Mouse (Mus musculus) embryonic facial prominence, embryonic 12.5 days (tissue): ENCODE results near the gene Lingo1. TPM values are rescaled to one million over a fixed set of nuclear protein-coding genes. Genes with fewer than 3 reads are reported as not detected.

Source experiments
- ATAC-seq: fragments of 200-750 bp; cut with Nextera tagmentation; 2 replicates; pipeline ENCODE4 v1.8.0; 2017; ENCODE audit not compliant: insufficient number of reproducible peaks, insufficient read depth, low FRiP score, low TSS enrichment
- H3K27ac ChIP-seq: fragments of 300-500 bp; sonication (generic); 2 replicates; pipeline ENCODE4 v1.5.1; 2016; ENCODE audit warnings: mild to moderate bottlenecking
- H3K27me3 ChIP-seq: fragments of 300-500 bp; sonication (generic); 2 replicates; pipeline ENCODE4 v1.6.1; 2016; ENCODE audit warnings: mild to moderate bottlenecking, moderate library complexity
- H3K36me3 ChIP-seq: fragments of 300-500 bp; sonication (generic); 2 replicates; pipeline ENCODE4 v1.6.1; 2016; ENCODE audit warnings: mild to moderate bottlenecking
- H3K4me1 ChIP-seq: fragments of 300-500 bp; sonication (generic); 2 replicates; pipeline ENCODE4 v1.6.1; 2016
- H3K4me2 ChIP-seq: fragments of 300-500 bp; sonication (generic); replicated peaks from 2 replicates; pipeline ENCODE4 v1.6.1; 2016; ENCODE audit warnings: mild to moderate bottlenecking, moderate library complexity
- H3K4me3 ChIP-seq: fragments of 300-500 bp; sonication (generic); 2 replicates; pipeline ENCODE4 v1.5.1; 2016; ENCODE audit warnings: mild to moderate bottlenecking
- H3K9ac ChIP-seq: fragments of 300-500 bp; sonication (generic); 2 replicates; pipeline ENCODE4 v1.6.1; 2016; ENCODE audit warnings: mild to moderate bottlenecking, moderate library complexity
- H3K9me3 ChIP-seq: fragments of 300-500 bp; sonication (generic); 2 replicates; pipeline ENCODE4 v1.6.1; 2016; ENCODE audit warnings: mild to moderate bottlenecking, moderate library complexity
- WGBS: fragments of 180-500 bp; shearing (Covaris S2); methylation state at CpG from one replicate; pipeline ENCODE4 v1.1.7; 2016; 5-methylcytosine and 5-hydroxymethylcytosine counted together
- polyA plus RNA-seq: library from polyadenylated mRNA; unstranded; fragments of >200 nt; fragmentation: Nextera tagmentation; extraction: Ambion mirVana; gene quantifications from 2 replicates; pipeline ENCODE4 v1.2.1, GENCODE M21; 2016

Gene Lingo1
- polyA plus RNA-seq = 6.8 TPM in 2 replicates

GRCm38 (mm10) chr9:56795721-56796655, at the start of gene Lingo1:
Gene Lingo1, minus strand, starts transcription at chr9:56796468.
- Histone ChIP-seq H3K27ac (no peak within 1 kb of the TSS), H3K4me3 (peak within 1 kb of the TSS; percentile 52), H3K27me3 (peaks cover 82% of the 10 kb centered on the region), H3K36me3 (no peaks in the 10 kb centered on the region), H3K4me2 (peak within 1 kb of the TSS; percentile 96), H3K9ac (peak within 1 kb of the TSS; percentile 36; the same call in 1 of the 2 replicates), H3K4me1 (peaks cover 11% of the 10 kb centered on the region; the same call in 1 of the 2 replicates), H3K9me3 (no peaks in the 10 kb centered on the region)
- under 1% methylated on average over 79 of the region's 88 CpGs for WGBS
- peak; percentile 72; the same call in 1 of the 2 replicates for ATAC-seq

GRCm38 (mm10) chr9:56844644-56845043, 48.4 kb upstream of the Lingo1 start:
- Histone ChIP-seq H3K4me3 (no peak overlapping the region), H3K36me3 (no peaks in the 10 kb centered on the region), H3K27me3 (peaks cover 3% of the 10 kb centered on the region; the same call in 1 of the 2 replicates), H3K9me3 (no peaks in the 10 kb centered on the region), H3K27ac (no peak overlapping the region), H3K4me1 (no peaks in the 10 kb centered on the region), H3K9ac (no peak overlapping the region), H3K4me2 (no peak overlapping the region)
- no peak for ATAC-seq
- 72% methylated on average over 8 of the region's 8 CpGs for WGBS

GRCm38 (mm10) chr9:56843679-56844188, 47.5 kb upstream of the Lingo1 start:
- no peak overlapping the region for H3K27ac ChIP-seq
- H3K4me3 ChIP-seq = no peak overlapping the region
- WGBS = 39% methylated on average over 7 of the region's 7 CpGs
- no peak overlapping the region for H3K9ac ChIP-seq
- H3K27me3 ChIP-seq = peaks cover 3% of the 10 kb centered on the region; the same call in 1 of the 2 replicates
- no peak overlapping the region for H3K4me2 ChIP-seq
- H3K4me1 ChIP-seq = no peaks in the 10 kb centered on the region
- ATAC-seq = no peak
- H3K9me3 ChIP-seq = no peaks in the 10 kb centered on the region
- H3K36me3 ChIP-seq = no peaks in the 10 kb centered on the region

- Histone ChIP-seq H3K9ac (no peak overlapping the region), H3K4me1 (no peaks in the 10 kb centered on the region), H3K36me3 (no peaks in the 10 kb centered on the region), H3K27me3 (peaks cover 3% of the 10 kb centered on the region; the same call in 1 of the 2 replicates), H3K27ac (no peak overlapping the region), H3K4me3 (no peak overlapping the region), H3K4me2 (no peak overlapping the region), H3K9me3 (no peaks in the 10 kb centered on the region)
- 57% methylated on average over 3 of the region's 3 CpGs for WGBS
- ATAC-seq = no peak
Observed at GRCm38 (mm10) chr9:56842303-56842719, 46.0 kb upstream of the Lingo1 start.

GRCm38 (mm10) chr9:56841864-56842263, 45.6 kb upstream of the Lingo1 start:
- ATAC-seq = no peak
- Histone ChIP-seq H3K4me2 (no peak overlapping the region), H3K9ac (no peak overlapping the region)

GRCm38 (mm10) chr9:56840721-56841120, 44.5 kb upstream of the Lingo1 start:
- Histone ChIP-seq H3K9ac (no peak overlapping the region), H3K4me3 (no peak overlapping the region), H3K27me3 (peaks cover 3% of the 10 kb centered on the region; the same call in 1 of the 2 replicates), H3K27ac (no peak overlapping the region), H3K4me1 (no peaks in the 10 kb centered on the region), H3K9me3 (no peaks in the 10 kb centered on the region), H3K4me2 (no peak overlapping the region), H3K36me3 (no peaks in the 10 kb centered on the region)
- no peak for ATAC-seq
- 74% methylated on average over 5 of the region's 5 CpGs for WGBS

More at GRCm38 (mm10) chr9:56841864-56842263, 45.6 kb upstream of the Lingo1 start:
- no peak overlapping the region for H3K27ac ChIP-seq
- H3K36me3 ChIP-seq = no peaks in the 10 kb centered on the region
- no peaks in the 10 kb centered on the region for H3K4me1 ChIP-seq
- H3K27me3 ChIP-seq = peaks cover 3% of the 10 kb centered on the region; the same call in 1 of the 2 replicates
- H3K4me3 ChIP-seq = no peak overlapping the region
- no peaks in the 10 kb centered on the region for H3K9me3 ChIP-seq

GRCm38 (mm10) chr9:56835152-56835551, 38.9 kb upstream of the Lingo1 start:
- peaks cover 9% of the 10 kb centered on the region for H3K27me3 ChIP-seq
- H3K9ac ChIP-seq = no peak overlapping the region
- H3K4me2 ChIP-seq = no peak overlapping the region
- 79% methylated on average over 5 of the region's 5 CpGs for WGBS
- H3K9me3 ChIP-seq = no peaks in the 10 kb centered on the region
- H3K4me3 ChIP-seq = no peak overlapping the region
- no peak overlapping the region for H3K27ac ChIP-seq
- H3K36me3 ChIP-seq = no peaks in the 10 kb centered on the region
- peaks cover 9% of the 10 kb centered on the region; the same call in 1 of the 2 replicates for H3K4me1 ChIP-seq
- ATAC-seq = no peak

- Histone ChIP-seq H3K4me1 (peaks cover 12% of the 10 kb centered on the region; the same call in 1 of the 2 replicates), H3K36me3 (no peaks in the 10 kb centered on the region), H3K27ac (no peak overlapping the region), H3K4me3 (no peak overlapping the region), H3K9ac (no peak overlapping the region), H3K4me2 (no peak overlapping the region), H3K27me3 (peaks cover 9% of the 10 kb centered on the region), H3K9me3 (no peaks in the 10 kb centered on the region)
- ATAC-seq = no peak
- WGBS = 39% methylated on average over 6 of the region's 6 CpGs
Observed at GRCm38 (mm10) chr9:56832900-56833299, 36.6 kb upstream of the Lingo1 start.

- 71% methylated on average over 3 of the region's 3 CpGs for WGBS
- Histone ChIP-seq H3K27ac (no peak overlapping the region), H3K4me2 (no peak overlapping the region), H3K27me3 (peaks cover 9% of the 10 kb centered on the region), H3K9ac (no peak overlapping the region), H3K9me3 (no peaks in the 10 kb centered on the region), H3K4me3 (no peak overlapping the region), H3K36me3 (no peaks in the 10 kb centered on the region), H3K4me1 (peaks cover 12% of the 10 kb centered on the region; the same call in 1 of the 2 replicates)
- no peak for ATAC-seq
Observed at GRCm38 (mm10) chr9:56831904-56832303, 35.6 kb upstream of the Lingo1 start.

GRCm38 (mm10) chr9:56830162-56830561, 33.9 kb upstream of the Lingo1 start:
- H3K27ac ChIP-seq = no peak overlapping the region
- H3K27me3 ChIP-seq = peaks cover 15% of the 10 kb centered on the region
- no peak overlapping the region for H3K4me2 ChIP-seq
- 24% methylated on average over 4 of the region's 4 CpGs for WGBS
- H3K4me1 ChIP-seq = peaks cover 20% of the 10 kb centered on the region
- H3K9me3 ChIP-seq = no peaks in the 10 kb centered on the region
- H3K9ac ChIP-seq = no peak overlapping the region
- H3K4me3 ChIP-seq = no peak overlapping the region
- no peak for ATAC-seq
- H3K36me3 ChIP-seq = no peaks in the 10 kb centered on the region

- H3K9me3 ChIP-seq = no peaks in the 10 kb centered on the region
- H3K27me3 ChIP-seq = peaks cover 19% of the 10 kb centered on the region
- H3K4me1 ChIP-seq = peaks cover 20% of the 10 kb centered on the region
- no peak for ATAC-seq
- H3K9ac ChIP-seq = no peak overlapping the region
- H3K4me3 ChIP-seq = no peak overlapping the region
- H3K36me3 ChIP-seq = no peaks in the 10 kb centered on the region
- H3K4me2 ChIP-seq = no peak overlapping the region
- 83% methylated on average over 6 of the region's 6 CpGs for WGBS
- no peak overlapping the region for H3K27ac ChIP-seq
Observed at GRCm38 (mm10) chr9:56828841-56829240, 32.6 kb upstream of the Lingo1 start.

- 37% methylated on average over 9 of the region's 9 CpGs for WGBS
- Histone ChIP-seq H3K9me3 (no peaks in the 10 kb centered on the region), H3K4me2 (no peak overlapping the region), H3K27me3 (peaks cover 17% of the 10 kb centered on the region), H3K36me3 (no peaks in the 10 kb centered on the region), H3K27ac (no peak overlapping the region), H3K9ac (no peak overlapping the region), H3K4me1 (peaks cover 20% of the 10 kb centered on the region), H3K4me3 (no peak overlapping the region)
- no peak for ATAC-seq
Observed at GRCm38 (mm10) chr9:56828146-56828545, 31.9 kb upstream of the Lingo1 start.
